Mouse (Mus musculus) limb, embryonic 15.5 days (tissue): Measurements from ENCODE around the gene Myh7. TPM values are rescaled to one million over a fixed set of nuclear protein-coding genes. Genes with fewer than 3 reads are reported as not detected.
"Not testable (repeated sequence)": the region's sequence is repeated elsewhere in the genome, so short reads cannot be mapped to it uniquely, and the experiment has no call there.

Experiments
- ATAC-seq: fragments of 200-750 bp; cut with Nextera tagmentation; 2 replicates; pipeline ENCODE4 v1.8.0; 2017; ENCODE audit warnings: low read depth, moderate TSS enrichment; ENCODE audit not compliant: insufficient number of reproducible peaks, low FRiP score, low TSS enrichment
- H3K27ac ChIP-seq: fragments of 300-500 bp; sonication (generic); 2 replicates; pipeline ENCODE4 v1.5.1; 2015; ENCODE audit warnings: moderate library complexity, mild to moderate bottlenecking, inconsistent platforms
- H3K27me3 ChIP-seq: fragments of 300-500 bp; sonication (generic); 2 replicates; pipeline ENCODE4 v1.6.1; 2015; ENCODE audit warnings: inconsistent platforms
- H3K36me3 ChIP-seq: fragments of 300-500 bp; sonication (generic); 2 replicates; pipeline ENCODE4 v1.6.1; 2015; ENCODE audit warnings: inconsistent platforms
- H3K4me1 ChIP-seq: fragments of 300-500 bp; sonication (generic); 2 replicates; pipeline ENCODE4 v1.6.1; 2015; ENCODE audit warnings: inconsistent platforms
- H3K4me2 ChIP-seq: fragments of 300-500 bp; sonication (generic); 2 replicates; pipeline ENCODE4 v1.6.1; 2015; ENCODE audit warnings: mild to moderate bottlenecking, inconsistent platforms
- H3K4me3 ChIP-seq: fragments of 300-500 bp; sonication (generic); 2 replicates; pipeline ENCODE4 v1.5.1; 2015; ENCODE audit warnings: mild to moderate bottlenecking, inconsistent platforms
- H3K9ac ChIP-seq: fragments of 300-500 bp; sonication (generic); 2 replicates; pipeline ENCODE4 v1.6.1; 2015; ENCODE audit warnings: inconsistent platforms
- H3K9me3 ChIP-seq: fragments of 300-500 bp; sonication (generic); 2 replicates; pipeline ENCODE4 v1.6.1; 2016; ENCODE audit warnings: inconsistent platforms
- WGBS: fragments of 180-500 bp; shearing (Covaris S2); methylation state at CpG from one replicate; pipeline ENCODE4 v1.1.7; 2015; 5-methylcytosine and 5-hydroxymethylcytosine counted together
- polyA plus RNA-seq: library from polyadenylated mRNA; unstranded; fragments of >200 nt; fragmentation: Nextera tagmentation; extraction: Ambion mirVana; gene quantifications from 2 replicates; pipeline ENCODE4 v1.2.1, GENCODE M21; 2015

Gene Myh7
- polyA plus RNA-seq, 1 experiment from 2014 or later: 33.5 TPM

DNA sequence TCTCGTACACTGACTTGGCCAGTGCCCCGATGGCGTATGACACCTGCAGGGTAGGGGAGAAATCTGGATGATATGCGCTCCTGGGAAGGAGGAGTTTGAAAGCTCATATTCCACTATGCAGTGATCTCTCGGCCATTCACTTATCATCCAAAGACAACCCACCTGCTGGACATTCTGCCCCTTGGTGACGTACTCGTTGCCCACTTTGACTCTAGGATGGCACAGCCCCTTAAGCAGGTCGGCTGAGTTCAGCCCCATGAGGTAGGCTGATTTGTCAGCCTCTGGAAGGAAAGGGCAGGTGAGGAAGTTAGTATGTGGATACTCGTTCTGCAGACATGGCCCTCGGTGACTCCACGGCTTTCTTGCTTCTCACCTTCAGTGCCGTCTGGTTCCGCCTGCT, 5.5 kb downstream of the Myh7 start:
- WGBS: 87% methylated on average over 13 of the region's 13 CpGs
- no peak overlapping the region for H3K27ac ChIP-seq

DNA sequence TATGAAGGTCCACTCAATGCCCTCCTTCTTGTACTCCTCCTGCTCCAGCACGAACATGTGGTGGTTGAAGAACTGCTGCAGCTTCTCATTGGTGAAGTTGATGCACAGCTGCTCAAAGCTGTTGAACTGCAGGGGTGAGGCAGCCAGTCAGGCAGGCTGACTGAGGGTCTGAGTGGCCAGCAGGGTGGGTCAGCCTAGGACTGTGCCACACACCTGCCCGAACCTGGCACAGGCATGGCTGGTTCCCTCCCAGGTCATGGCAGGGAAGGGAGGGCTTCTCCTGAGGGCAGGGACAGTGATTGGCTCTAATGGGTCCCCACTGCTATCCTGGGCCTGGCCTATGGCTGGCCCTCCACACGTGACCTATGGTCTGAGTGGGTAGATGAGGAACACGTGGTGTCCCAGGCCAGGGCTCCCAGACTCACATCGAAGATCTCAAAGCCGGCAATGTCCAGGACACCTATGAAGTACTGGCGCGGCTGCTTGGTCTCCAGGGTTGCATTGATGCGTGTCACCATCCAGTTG, 6.0 kb downstream of the Myh7 start:
- not testable (repeated sequence) for H3K27me3 ChIP-seq, H3K4me1 ChIP-seq, H3K36me3 ChIP-seq, ATAC-seq, H3K4me2 ChIP-seq, H3K9ac ChIP-seq, H3K4me3 ChIP-seq, H3K9me3 ChIP-seq, H3K27ac ChIP-seq
- WGBS: 88% methylated on average over 9 of the region's 9 CpGs

More for the DNA sequence above, 5.5 kb downstream of the Myh7 start:
- no peak for ATAC-seq
- H3K36me3 ChIP-seq: no peaks in the 10 kb centered on the region
- no peak overlapping the region for H3K4me2 ChIP-seq
- H3K9ac ChIP-seq: no peak overlapping the region
- no peak overlapping the region for H3K4me3 ChIP-seq
- no peaks in the 10 kb centered on the region for H3K27me3 ChIP-seq
- no peaks in the 10 kb centered on the region for H3K4me1 ChIP-seq
- no peaks in the 10 kb centered on the region for H3K9me3 ChIP-seq

DNA sequence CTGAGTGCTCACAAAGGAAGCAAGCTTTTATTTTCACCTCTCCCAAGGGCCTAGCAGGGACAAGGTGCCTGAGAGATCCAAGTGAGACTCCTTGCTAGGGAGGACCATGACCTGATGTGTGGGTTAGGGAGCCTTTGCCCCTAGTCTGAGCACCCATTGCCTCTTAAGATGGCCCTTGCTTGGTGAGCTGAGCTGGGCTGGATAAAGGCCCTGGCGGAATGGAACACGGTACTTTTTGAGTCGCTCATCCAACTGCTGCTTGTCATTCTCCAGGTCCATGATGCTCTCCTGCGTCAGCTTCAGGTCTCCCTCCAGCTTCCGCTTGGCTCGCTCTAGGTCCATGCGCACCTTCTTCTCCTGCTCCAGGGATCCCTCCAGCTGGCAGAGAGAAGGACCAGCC, 12.5 kb downstream of the Myh7 start:
- WGBS: 93% methylated on average over 7 of the region's 7 CpGs
- H3K4me1 ChIP-seq: no peaks in the 10 kb centered on the region
- no peak overlapping the region for H3K4me3 ChIP-seq
- no peak for ATAC-seq
- H3K9me3 ChIP-seq: no peaks in the 10 kb centered on the region
- no peak overlapping the region for H3K4me2 ChIP-seq
- no peaks in the 10 kb centered on the region for H3K27me3 ChIP-seq
- H3K27ac ChIP-seq: no peak overlapping the region
- H3K36me3 ChIP-seq: no peaks in the 10 kb centered on the region
- H3K9ac ChIP-seq: no peak overlapping the region

GRCm38 (mm10) chr14:54978664-54979063, 15.8 kb downstream of the Myh7 start:
- no peaks in the 10 kb centered on the region for H3K4me1 ChIP-seq
- ATAC-seq: no peak
- H3K4me2 ChIP-seq: no peak overlapping the region
- no peak overlapping the region for H3K9ac ChIP-seq
- H3K36me3 ChIP-seq: no peaks in the 10 kb centered on the region
- no peak overlapping the region for H3K27ac ChIP-seq
- H3K27me3 ChIP-seq: no peaks in the 10 kb centered on the region; the same call in 1 of the 2 replicates
- no peak overlapping the region for H3K4me3 ChIP-seq
- 80% methylated on average over 8 of the region's 8 CpGs for WGBS
- no peaks in the 10 kb centered on the region for H3K9me3 ChIP-seq

DNA sequence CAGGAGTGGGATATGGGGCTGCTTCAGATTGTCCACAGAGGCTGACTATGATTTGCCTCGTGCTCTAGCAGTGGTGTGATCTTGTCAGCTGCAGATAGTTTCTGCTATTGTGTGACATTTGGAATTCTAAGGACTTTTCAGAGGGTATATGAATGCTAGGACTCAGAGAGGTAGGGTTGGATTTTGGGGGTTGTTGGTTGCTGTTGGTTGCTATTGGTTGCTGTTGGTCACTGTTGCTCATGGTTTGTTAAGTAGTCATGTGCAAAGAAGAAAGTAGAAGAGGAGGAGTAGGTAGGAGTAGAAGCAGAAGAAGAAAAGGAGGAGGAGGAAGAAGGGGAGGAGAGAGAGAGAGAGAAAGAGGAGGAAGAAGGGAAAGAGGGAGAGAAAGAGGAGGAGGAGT, 17.8 kb downstream of the Myh7 start, which contains the start of gene Gm17428:
TSS of gene Gm17428 (plus strand) at position 301 of the 400 bp plus-strand sequence.
- Histone ChIP-seq H3K4me2 (no peak within 1 kb of the TSS), H3K27ac (no peak within 1 kb of the TSS), H3K27me3 (no peaks in the 10 kb centered on the region; the same call in 1 of the 2 replicates), H3K9ac (no peak within 1 kb of the TSS), H3K9me3 (no peaks in the 10 kb centered on the region), H3K36me3 (no peaks in the 10 kb centered on the region), H3K4me1 (no peaks in the 10 kb centered on the region), H3K4me3 (no peak within 1 kb of the TSS)
- ATAC-seq: no peak
- 82% methylated on average over 1 of the region's 1 CpGs for WGBS

DNA sequence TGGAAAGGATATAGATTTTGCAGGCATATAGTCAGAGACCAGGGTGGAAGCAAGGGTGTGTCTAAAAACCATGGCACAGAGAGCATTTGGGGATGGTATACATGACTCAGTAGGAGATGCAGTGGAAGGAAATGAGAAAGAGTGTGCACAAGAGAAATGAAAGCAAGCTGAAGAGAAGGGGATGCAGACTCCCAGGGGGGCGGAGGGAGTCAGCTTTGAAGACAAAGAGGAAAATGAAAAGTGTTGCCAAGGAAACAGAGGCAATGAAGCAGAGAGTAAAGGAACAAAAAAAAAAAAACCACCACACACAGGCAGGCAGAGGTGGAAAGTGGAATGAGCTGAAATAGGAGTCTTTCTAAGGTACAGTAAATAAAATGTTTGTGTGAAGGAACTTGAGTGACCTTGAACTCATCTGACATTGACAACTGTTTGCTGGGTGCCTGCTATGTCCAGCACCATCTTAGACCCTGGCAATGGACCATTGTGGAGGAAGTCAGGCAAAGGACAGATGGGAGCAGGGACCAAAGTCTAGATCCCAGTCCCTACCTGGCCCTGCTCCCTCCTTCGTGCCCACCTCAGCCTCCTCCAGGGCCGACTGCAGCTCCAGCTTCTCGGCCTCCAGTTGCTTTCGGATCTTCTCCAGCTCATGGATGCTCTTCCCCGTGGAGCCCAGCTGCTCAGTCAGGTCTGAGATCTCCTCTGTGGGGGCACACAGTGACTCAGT, 20.2 kb downstream of the Myh7 start:
- 81% methylated on average over 6 of the region's 6 CpGs for WGBS

DNA sequence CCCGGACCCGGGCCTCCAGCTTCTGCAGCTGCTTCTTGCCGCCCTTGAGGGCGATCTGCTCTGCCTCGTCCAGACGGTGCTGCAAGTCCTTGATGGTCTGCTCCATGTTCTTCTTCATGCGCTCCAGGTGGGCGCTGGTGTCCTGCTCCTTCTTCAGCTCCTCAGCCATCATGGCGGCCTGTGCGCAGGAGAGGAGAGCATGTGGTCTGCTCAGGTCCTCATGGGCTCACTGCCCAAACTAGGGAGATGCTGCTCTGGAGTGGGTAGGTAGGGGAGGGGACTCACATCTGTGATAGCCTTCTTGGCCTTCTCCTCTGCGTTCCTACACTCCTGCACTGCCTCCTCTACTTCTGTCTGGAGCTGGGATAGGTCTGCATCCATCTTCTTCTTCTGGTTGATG, 21.6 kb downstream of the Myh7 start:
- 86% methylated on average over 11 of the region's 11 CpGs for WGBS
- not testable (repeated sequence) for H3K4me1 ChIP-seq, H3K27me3 ChIP-seq, H3K36me3 ChIP-seq, H3K9ac ChIP-seq, H3K27ac ChIP-seq, ATAC-seq, H3K4me3 ChIP-seq, H3K4me2 ChIP-seq, H3K9me3 ChIP-seq

More for the DNA sequence above, 20.2 kb downstream of the Myh7 start:
- Histone ChIP-seq H3K27me3 (no peaks in the 10 kb centered on the region; the same call in 1 of the 2 replicates), H3K27ac (no peak overlapping the region), H3K9me3 (no peaks in the 10 kb centered on the region), H3K4me3 (no peak overlapping the region), H3K9ac (no peak overlapping the region), H3K36me3 (no peaks in the 10 kb centered on the region), H3K4me1 (no peaks in the 10 kb centered on the region), H3K4me2 (no peak overlapping the region)
- ATAC-seq: no peak

DNA sequence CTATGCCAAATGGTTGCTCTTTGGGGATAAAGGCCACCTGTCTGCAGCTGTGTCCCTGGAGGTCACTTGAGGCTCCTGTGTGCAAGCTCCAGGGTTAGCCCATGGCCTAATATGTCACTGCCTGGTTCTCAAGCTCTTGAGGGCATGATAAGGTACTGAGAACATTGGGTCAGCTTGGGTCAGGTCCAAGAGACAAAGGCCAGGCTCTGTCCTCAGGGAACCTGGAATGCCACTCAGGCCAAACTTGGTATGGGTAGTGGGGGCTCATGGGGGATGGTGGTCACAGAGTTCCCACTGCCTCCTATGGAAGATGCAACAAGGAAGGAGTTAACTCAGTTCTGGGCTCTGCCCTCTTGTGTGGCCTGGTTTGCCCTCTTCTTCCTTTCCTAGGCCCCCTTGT, 26.1 kb downstream of the Myh7 start:
- Histone ChIP-seq H3K36me3 (no peaks in the 10 kb centered on the region), H3K4me1 (no peaks in the 10 kb centered on the region), H3K4me2 (no peak overlapping the region), H3K9me3 (no peaks in the 10 kb centered on the region), H3K27ac (no peak overlapping the region), H3K9ac (no peak overlapping the region), H3K27me3 (no peaks in the 10 kb centered on the region), H3K4me3 (no peak overlapping the region)
- ATAC-seq: no peak

DNA sequence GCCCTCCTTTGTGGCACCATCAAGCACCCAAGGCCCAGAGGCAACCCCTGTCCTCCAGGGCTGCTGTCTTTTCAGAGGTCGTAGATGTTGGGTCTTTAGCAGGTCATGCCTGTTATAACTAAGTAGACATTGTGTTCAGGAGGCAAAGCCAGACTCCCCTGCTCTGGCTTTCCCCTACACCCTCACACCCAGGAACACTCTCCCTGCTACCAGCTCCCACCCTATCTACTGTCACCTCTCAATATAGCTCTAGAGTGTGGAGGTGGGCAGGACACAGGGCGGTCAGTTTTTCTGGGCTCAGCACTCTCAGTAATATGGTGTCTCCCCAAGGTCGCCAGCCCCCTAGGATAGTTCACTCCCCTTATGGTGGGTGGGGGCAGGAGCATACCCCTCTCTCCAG, 26.6 kb downstream of the Myh7 start:
- Histone ChIP-seq H3K4me1 (no peaks in the 10 kb centered on the region), H3K4me2 (no peak overlapping the region), H3K9ac (no peak overlapping the region), H3K36me3 (no peaks in the 10 kb centered on the region), H3K27me3 (no peaks in the 10 kb centered on the region), H3K9me3 (no peaks in the 10 kb centered on the region), H3K27ac (no peak overlapping the region), H3K4me3 (no peak overlapping the region)
- no peak for ATAC-seq
- WGBS: 83% methylated on average over 3 of the region's 3 CpGs

- Histone ChIP-seq H3K9ac (no peak within 1 kb of the TSS), H3K27me3 (no peaks in the 10 kb centered on the region), H3K27ac (no peak within 1 kb of the TSS), H3K4me1 (no peaks in the 10 kb centered on the region), H3K9me3 (no peaks in the 10 kb centered on the region), H3K4me2 (no peak within 1 kb of the TSS), H3K36me3 (no peaks in the 10 kb centered on the region), H3K4me3 (no peak within 1 kb of the TSS)
- 63% methylated on average over 7 of the region's 7 CpGs for WGBS
- ATAC-seq: no peak
These were observed 28.0 kb downstream of the Myh7 start, which contains the start of gene Myh6 for GRCm38 (mm10) chr14:54966320-54966977. Myh6 (minus strand) TSS chr14:54966927.

DNA sequence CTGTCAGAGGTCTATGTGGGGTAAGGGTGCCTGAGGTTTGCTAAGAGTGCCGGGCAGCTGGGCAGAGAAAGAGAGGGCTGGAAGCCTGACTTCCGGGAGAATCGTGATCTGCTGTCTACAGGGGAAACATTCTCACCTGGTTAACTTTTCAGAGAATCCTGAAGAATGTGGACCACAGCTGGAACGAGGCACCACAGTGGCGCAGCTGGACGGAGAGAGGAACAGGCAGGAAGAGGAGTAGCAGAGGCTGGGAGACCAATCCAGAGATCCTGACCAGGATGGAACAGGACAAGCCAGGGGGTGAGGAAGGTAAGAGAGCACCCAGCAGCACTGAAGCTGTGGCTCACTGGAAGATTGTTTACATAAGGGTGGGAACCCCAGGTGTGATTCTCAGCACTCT, 28.8 kb downstream of the Myh7 start:
- no peak overlapping the region for H3K4me3 ChIP-seq
- no peaks in the 10 kb centered on the region for H3K36me3 ChIP-seq
- ATAC-seq: no peak
- H3K9me3 ChIP-seq: no peaks in the 10 kb centered on the region
- H3K27ac ChIP-seq: no peak overlapping the region
- no peaks in the 10 kb centered on the region for H3K27me3 ChIP-seq
- no peaks in the 10 kb centered on the region for H3K4me1 ChIP-seq
- WGBS: 39% methylated on average over 6 of the region's 6 CpGs
- H3K4me2 ChIP-seq: no peak overlapping the region
- H3K9ac ChIP-seq: no peak overlapping the region

- H3K4me3 ChIP-seq: no peak overlapping the region
- H3K36me3 ChIP-seq: no peaks in the 10 kb centered on the region
- ATAC-seq: no peak
- H3K4me1 ChIP-seq: no peaks in the 10 kb centered on the region
- H3K27ac ChIP-seq: no peak overlapping the region
- H3K27me3 ChIP-seq: no peaks in the 10 kb centered on the region
- H3K4me2 ChIP-seq: no peak overlapping the region
- H3K9me3 ChIP-seq: no peaks in the 10 kb centered on the region
- H3K9ac ChIP-seq: no peak overlapping the region
- WGBS: 79% methylated on average over 15 of the region's 15 CpGs
These were observed 29.4 kb downstream of the Myh7 start for GRCm38 (mm10) chr14:54965044-54965443.
